Mouse (Mus musculus) heart, postnatal 4 days (tissue): ENCODE results near the gene Iqck. TPM values are rescaled to one million over a fixed set of nuclear protein-coding genes. Genes with fewer than 3 reads are reported as not detected.

Source experiments
- DNase-seq: peaks from one replicate; pipeline ENCODE4 v3.0.0; 2021
- total RNA-seq, 2 experiments: library from RNA; stranded (reverse); gene quantifications; 2 replicates each; pipeline ENCODE4 v1.2.3; 2021

Gene Iqck
- total RNA-seq, 2 experiments from 2014 or later = 0.41 to 0.76 TPM

DNA sequence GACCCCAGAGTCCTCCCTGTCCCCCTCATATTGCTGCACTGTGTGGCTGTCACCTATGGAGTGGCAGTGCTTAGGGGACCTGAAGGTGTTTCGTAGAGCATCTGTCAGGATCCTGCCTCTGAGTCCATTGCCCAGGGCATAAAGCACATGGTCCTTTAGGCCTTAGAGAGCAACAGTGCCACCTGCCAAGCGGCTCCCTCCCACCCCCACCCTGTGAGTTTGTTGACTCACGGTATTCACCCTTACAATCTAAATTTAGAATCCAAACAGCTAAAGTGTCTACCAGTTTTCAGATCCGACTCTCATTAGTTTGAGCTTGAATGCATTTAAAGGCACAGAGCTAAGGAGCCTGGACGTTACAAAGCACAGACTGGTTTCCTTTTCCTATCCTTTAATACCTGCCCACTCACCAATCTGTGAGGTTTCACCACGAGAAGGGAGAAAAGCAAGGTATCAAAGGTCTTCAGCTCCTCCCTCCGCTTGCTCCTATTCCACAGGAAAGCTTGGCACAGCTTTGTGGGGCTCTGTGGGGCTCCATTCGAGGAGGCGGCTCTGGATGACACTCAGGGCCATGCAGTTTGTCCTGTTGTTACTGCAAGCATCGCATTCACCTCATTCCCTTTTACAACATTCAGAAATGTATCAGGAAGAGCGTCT, 98.2 kb downstream of the Iqck start:
- DNase-seq = no peak

GRCm38 (mm10) chr7:118954968-118955367, 99.4 kb downstream of the Iqck start:
- no peak for DNase-seq

DNA sequence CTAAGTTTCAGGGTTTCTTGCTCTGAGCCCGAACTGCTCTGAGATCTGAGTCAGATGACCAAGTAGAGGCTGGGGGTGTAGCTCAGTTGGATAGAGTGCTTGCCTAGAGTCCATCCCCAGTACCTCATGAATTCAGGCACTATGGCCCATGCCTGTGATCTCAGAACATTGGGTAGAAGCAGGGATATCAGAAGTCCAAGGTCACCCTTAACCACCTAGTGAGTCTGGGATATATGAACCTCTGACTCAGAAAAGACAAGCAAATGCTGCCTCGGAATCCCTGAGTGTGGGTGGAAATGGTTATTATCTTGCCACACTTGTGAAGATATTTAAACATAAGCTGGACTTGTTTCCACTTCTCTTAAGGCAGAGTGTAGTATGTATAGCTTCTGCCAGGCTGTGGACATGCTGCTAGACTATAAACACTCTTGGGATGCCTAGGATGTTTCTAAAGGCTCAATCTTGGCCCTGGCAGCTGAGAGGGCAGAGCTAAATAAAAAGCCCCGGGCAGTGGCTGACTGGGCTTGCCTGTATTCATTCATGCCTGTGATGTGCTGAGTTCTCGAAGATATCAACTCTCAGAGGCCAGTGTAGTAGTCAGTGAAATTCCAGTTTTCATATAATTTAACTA, 101.2 kb downstream of the Iqck start:
- no peak for DNase-seq

GRCm38 (mm10) chr7:118959209-118959608, 103.7 kb downstream of the Iqck start:
- no peak for DNase-seq

DNA sequence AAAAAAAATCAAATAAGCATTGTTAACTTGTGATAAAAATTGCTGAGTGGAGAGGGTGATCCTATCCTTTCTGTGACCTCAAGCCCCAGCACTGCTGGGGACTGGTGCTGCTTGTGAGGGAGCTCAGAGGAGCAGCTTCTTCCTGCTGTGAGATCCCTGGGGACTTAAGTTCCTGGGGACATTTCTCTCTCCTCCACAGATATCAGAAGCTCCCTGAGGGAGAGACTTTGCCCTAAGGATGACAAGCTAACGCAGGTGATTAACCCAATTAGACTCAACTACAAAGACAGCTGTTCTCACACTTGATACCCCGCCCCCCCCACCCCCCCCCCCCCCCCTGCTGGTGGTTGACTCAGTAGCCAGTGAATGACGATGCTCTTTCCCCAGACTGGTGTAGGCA, 109.2 kb downstream of the Iqck start:
- DNase-seq = no peak

- DNase-seq = no peak
These were observed 109.6 kb downstream of the Iqck start for GRCm38 (mm10) chr7:118965198-118965597.

DNA sequence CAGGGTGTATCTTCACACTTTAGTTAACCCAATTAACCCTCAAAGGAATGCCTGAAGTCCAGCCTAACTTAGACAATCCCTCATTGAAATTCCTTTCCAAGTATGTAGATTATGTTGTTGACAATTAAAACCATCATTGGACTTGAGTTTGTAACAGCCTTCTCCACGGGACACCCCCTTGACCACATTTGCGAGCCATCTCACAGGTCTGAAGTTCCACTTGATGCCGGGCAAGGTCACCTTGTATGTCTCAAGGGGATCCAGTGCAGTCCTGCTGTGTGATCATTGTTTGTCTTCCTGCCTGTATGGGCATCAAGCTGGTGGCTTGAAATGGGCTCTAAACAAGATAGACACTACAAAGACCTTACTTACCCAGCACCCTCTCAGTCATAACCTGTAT, 113.3 kb downstream of the Iqck start:
- no peak for DNase-seq

- DNase-seq = no peak
These were observed 115.9 kb downstream of the Iqck start for GRCm38 (mm10) chr7:118971499-118971898.

- DNase-seq = no peak
These were observed 116.8 kb downstream of the Iqck start for GRCm38 (mm10) chr7:118972306-118972705.

GRCm38 (mm10) chr7:118973377-118973776, 117.8 kb downstream of the Iqck start:
- DNase-seq = no peak

- DNase-seq = peak; percentile 25
These were observed 120.3 kb downstream of the Iqck start for GRCm38 (mm10) chr7:118975837-118976236.

- DNase-seq = peak; percentile 76
These were observed 121.0 kb downstream of the Iqck start for GRCm38 (mm10) chr7:118976414-118977166.

- no peak for DNase-seq
These were observed 121.6 kb downstream of the Iqck start for GRCm38 (mm10) chr7:118977167-118977543.

DNA sequence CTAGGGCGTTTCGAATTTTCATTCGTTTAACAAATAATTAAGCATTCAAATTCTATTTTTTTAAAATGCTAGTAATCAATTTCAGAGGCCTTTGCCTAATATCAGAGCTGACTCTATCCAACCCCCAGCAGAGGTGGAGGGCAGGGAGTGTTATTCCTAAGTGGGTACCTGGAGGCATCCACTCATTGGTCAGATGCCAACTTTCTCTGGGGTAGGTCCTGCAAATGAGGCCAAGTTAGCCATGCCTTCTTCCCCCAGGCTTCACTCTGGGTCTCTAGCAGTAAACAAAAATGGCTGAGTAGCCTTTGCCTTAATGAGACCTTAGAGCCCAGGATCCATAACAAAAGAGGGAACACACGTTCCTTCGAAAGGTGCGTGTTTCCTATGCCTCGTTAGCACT, 123.6 kb downstream of the Iqck start:
- DNase-seq = no peak

DNA sequence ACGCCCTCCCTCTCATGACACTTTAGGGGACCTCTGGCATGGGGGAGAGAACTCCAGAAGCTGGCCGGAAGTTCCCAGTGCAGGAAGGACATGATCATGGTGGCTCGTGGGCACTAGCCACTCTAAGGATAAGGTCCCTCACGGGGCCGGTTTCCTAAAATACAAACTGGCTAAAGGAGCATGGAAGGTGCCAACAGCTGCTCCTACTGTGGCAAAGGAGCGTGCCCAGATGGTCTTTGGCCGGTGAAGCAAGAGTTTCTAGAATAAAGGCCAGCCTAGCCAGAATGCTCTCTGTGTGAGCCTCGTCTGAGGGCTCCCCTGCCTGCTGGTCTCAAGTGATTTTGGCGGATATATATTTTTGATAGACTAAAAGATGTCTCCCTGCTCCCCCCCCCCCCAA, 124.2 kb downstream of the Iqck start:
- no peak for DNase-seq

- DNase-seq = peak; percentile 41
These were observed 125.8 kb downstream of the Iqck start for GRCm38 (mm10) chr7:118981346-118981745.

GRCm38 (mm10) chr7:118981831-118982230, 126.3 kb downstream of the Iqck start:
- DNase-seq = no peak

- no peak for DNase-seq
These were observed 127.0 kb downstream of the Iqck start for GRCm38 (mm10) chr7:118982586-118982985.

- DNase-seq = no peak
These were observed 128.4 kb downstream of the Iqck start for GRCm38 (mm10) chr7:118983961-118984360.

DNA sequence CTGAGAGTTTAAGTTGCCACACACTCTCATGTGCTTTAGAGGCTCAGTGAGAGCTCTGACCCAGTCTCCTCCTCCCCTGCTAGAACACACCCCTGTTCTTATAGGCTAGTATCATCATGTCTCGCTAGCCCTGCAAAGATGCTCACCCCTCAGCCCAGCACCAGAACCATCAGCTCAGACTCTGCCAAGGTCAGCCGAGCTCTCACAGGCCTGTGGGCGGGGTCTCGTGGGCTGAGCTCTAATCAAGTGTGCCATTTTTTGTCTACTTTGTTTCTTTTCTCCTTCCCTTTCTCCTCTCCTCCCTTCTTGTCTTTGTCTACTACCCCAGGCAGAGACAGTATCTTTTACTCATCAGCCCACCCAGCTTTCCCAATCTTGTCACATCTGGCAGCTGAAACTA, 130.2 kb downstream of the Iqck start:
- DNase-seq = no peak

DNA sequence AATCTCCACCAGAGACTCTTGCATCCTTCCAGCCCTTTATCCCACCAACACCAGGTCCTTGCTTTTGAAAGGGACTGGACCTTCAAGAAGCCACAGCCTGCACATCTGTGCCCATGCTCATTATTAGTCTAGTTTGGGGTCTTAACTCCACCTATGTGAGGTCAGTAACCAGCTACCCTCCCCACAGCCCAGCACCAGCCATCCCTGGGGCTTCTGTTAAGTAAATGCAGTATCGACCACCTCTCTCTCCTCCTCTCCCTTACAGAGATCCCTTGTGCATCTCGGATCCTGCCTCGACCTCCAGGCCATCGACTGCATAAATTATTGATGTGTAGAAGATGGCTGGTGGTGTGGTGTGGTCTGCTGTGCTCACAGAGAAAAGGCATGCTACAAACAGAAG, 130.8 kb downstream of the Iqck start:
- DNase-seq = no peak

GRCm38 (mm10) chr7:118989275-118989856, 133.8 kb downstream of the Iqck start:
- DNase-seq = no peak

DNA sequence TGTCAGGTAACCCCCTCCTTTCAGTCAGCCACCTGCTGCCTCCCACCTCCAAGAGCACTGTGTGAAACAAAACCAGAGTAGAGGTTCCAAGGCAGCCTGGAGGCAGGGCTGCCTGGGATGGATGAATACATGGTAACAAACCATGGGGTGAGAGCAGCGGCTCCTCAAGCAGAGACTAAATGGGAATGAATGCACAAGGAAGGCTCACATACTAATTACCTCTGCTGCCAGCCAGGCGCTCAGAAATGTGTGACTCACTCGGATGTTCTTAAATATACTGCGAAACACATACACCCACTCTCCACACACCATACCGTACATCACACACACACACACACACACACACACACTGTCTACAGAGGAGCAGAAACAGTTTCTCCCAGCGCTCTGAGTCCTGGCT, 134.7 kb downstream of the Iqck start:
- DNase-seq = no peak
